ENCODE assay signal across 14 mouse cellular contexts in genomic region chr9:28440192-28440795, GRCm38 (mm10).
DNase-seq lines count a peak whose midpoint lies in the region; ATAC-seq and TF ChIP-seq lines count a peak whose summit lies in the region.
"Had no signal": no experiment of that assay in that cellular context is flagged by ENCODE, and none has a peak within 500 bp of the region (broad histone marks: within the 10 kb centered on the region; RNA-seq: fewer than 3 reads in every experiment).

No protein-coding gene starts in this region.

- ATAC-seq in hindbrain, embryonic 14.5 days (ENCODE audit: low FRiP score): no peak; the same call in 1 of the 2 replicates
- ATAC-seq in forebrain, postnatal 0 days: peak; percentile 65
- ATAC-seq in liver, postnatal 0 days: no peak

- no peak for TF ChIP-seq EP300 in liver, postnatal 0 days (IDR thresholded peaks at IDR 0.05; ENCODE audit: low read depth)

- H3K27ac ChIP-seq in hindbrain, embryonic 14.5 days: peak overlapping the region; percentile 28; the same call in 1 of the 2 replicates
- no peak overlapping the region for H3K27ac ChIP-seq in hindbrain, embryonic 10.5 days
- no peak overlapping the region for H3K27ac ChIP-seq in forebrain, postnatal 0 days (ENCODE audit: low read depth, low read length)
- H3K27ac ChIP-seq in liver, postnatal 0 days (ENCODE audit: low read depth): no peak overlapping the region
- H3K27ac ChIP-seq: limb, embryonic 10.5 days; liver, embryonic 14.5 days had no signal

- H3K4me3 ChIP-seq in hindbrain, embryonic 14.5 days (replicated peaks; ENCODE audit: low read length): no peak overlapping the region
- H3K4me3 ChIP-seq in hindbrain, embryonic 10.5 days: no peak overlapping the region
- no peak overlapping the region for H3K4me3 ChIP-seq in forebrain, postnatal 0 days (ENCODE audit: low read depth, low read length)
- H3K4me3 ChIP-seq in liver, postnatal 0 days (ENCODE audit: low read depth, low read length): no peak overlapping the region
- H3K4me3 ChIP-seq: limb, embryonic 10.5 days had no signal

- H3K4me2 ChIP-seq in hindbrain, embryonic 14.5 days (replicated peaks): no peak overlapping the region
- 0 out of 2 replicates have a peak overlapping the region, but pooled peaks have one; percentile 0 for H3K4me2 ChIP-seq in forebrain, postnatal 0 days (ENCODE audit: low read depth)
- H3K4me2 ChIP-seq in liver, postnatal 0 days (ENCODE audit: low read depth, low read length): no peak overlapping the region

- no peaks in the 10 kb centered on the region for H3K9me3 ChIP-seq in hindbrain, embryonic 14.5 days (ENCODE audit: control insufficient read depth, low read length)
- H3K9me3 ChIP-seq in hindbrain, embryonic 10.5 days: no peaks in the 10 kb centered on the region
- no peaks in the 10 kb centered on the region for H3K9me3 ChIP-seq in forebrain, postnatal 0 days (ENCODE audit: low read length)
- H3K9me3 ChIP-seq in liver, postnatal 0 days (ENCODE audit: low read length): no peaks in the 10 kb centered on the region
- H3K9me3 ChIP-seq: limb, embryonic 10.5 days had no signal

- H3K9ac ChIP-seq in hindbrain, embryonic 14.5 days: no peak overlapping the region
- no peak overlapping the region for H3K9ac ChIP-seq in forebrain, postnatal 0 days
- H3K9ac ChIP-seq in liver, postnatal 0 days (replicated peaks): no peak overlapping the region
- H3K9ac ChIP-seq: liver, embryonic 14.5 days had no signal

- DNase-seq in hindbrain, embryonic 14.5 days (ENCODE audit: low spot score): no peak
- DNase-seq in hindbrain, embryonic 10.5 days (ENCODE audit: low spot score): no peak
- DNase-seq in brain, adult 2 months (ENCODE audit: low read depth, low spot score): peak; percentile 41
- DNase-seq in cerebellum, adult 9-11 months: peak; percentile 69
- DNase-seq in forebrain, postnatal 0 days: peak; percentile 19
- DNase-seq in embryo, embryonic 11 days: no peak
- no peak for DNase-seq in thymus, postnatal 36 days
- DNase-seq in liver, postnatal 0 days: no peak
- DNase-seq: adrenal gland, postnatal 36 days; B cell, adult 2 months; kidney, adult 18-20 months; lung, postnatal 36 days had no signal

- peaks cover 32% of the 10 kb centered on the region; the same call in 1 of the 2 replicates for H3K4me1 ChIP-seq in hindbrain, embryonic 14.5 days (replicated peaks; ENCODE audit: control insufficient read depth, insufficient read depth, low read length)
- H3K4me1 ChIP-seq in hindbrain, embryonic 10.5 days (replicated peaks): peaks cover 8% of the 10 kb centered on the region; the same call in 1 of the 2 replicates
- H3K4me1 ChIP-seq in forebrain, postnatal 0 days (ENCODE audit: insufficient read depth): peaks cover 27% of the 10 kb centered on the region
- H3K4me1 ChIP-seq in liver, postnatal 0 days (ENCODE audit: insufficient read depth): no peaks in the 10 kb centered on the region

- H3K27me3 ChIP-seq in hindbrain, embryonic 14.5 days (ENCODE audit: control insufficient read depth, insufficient read depth, low read length): no peaks in the 10 kb centered on the region
- H3K27me3 ChIP-seq in hindbrain, embryonic 10.5 days (ENCODE audit: insufficient read depth, poor library complexity, severe bottlenecking): peaks cover 21% of the 10 kb centered on the region
- no peaks in the 10 kb centered on the region for H3K27me3 ChIP-seq in forebrain, postnatal 0 days (ENCODE audit: insufficient read depth, low read length)
- no peaks in the 10 kb centered on the region for H3K27me3 ChIP-seq in liver, postnatal 0 days (ENCODE audit: insufficient read depth, low read length)

- no peak for TF ChIP-seq CTCF in forebrain, postnatal 0 days (IDR thresholded peaks at IDR 0.05; ENCODE audit: low read depth)
- TF ChIP-seq CTCF in liver, postnatal 0 days (IDR thresholded peaks at IDR 0.05; ENCODE audit: low read depth): no peak

- H3K36me3 ChIP-seq in hindbrain, embryonic 14.5 days (replicated peaks; ENCODE audit: control insufficient read depth, insufficient read depth): no peaks in the 10 kb centered on the region
- H3K36me3 ChIP-seq in hindbrain, embryonic 10.5 days: no peaks in the 10 kb centered on the region
- no peaks in the 10 kb centered on the region for H3K36me3 ChIP-seq in forebrain, postnatal 0 days (ENCODE audit: insufficient read depth)
- no peaks in the 10 kb centered on the region for H3K36me3 ChIP-seq in liver, postnatal 0 days (replicated peaks; ENCODE audit: insufficient read depth, low read length)
- H3K36me3 ChIP-seq: limb, embryonic 10.5 days had no signal

- WGBS in hindbrain, embryonic 14.5 days: 49% methylated on average over 3 of the region's 3 CpGs
- 93% methylated on average over 3 of the region's 3 CpGs for WGBS in hindbrain, embryonic 10.5 days
- WGBS in forebrain, postnatal 0 days: 6% methylated on average over 3 of the region's 3 CpGs
- WGBS in liver, postnatal 0 days (ENCODE audit: insufficient replicate concordance): 84% methylated on average over 3 of the region's 3 CpGs

Comparison
In these comparisons a context has a peak if more than half of its experiments do, and no peak if none do; other contexts are left out.
1. DNase-seq: peak in brain, adult 2 months (single experiment), cerebellum, adult 9-11 months (single experiment) and forebrain, postnatal 0 days (single experiment); none in hindbrain, embryonic 14.5 days (single experiment), hindbrain, embryonic 10.5 days (single experiment), embryo, embryonic 11 days (single experiment), thymus, postnatal 36 days (0 of 2) and liver, postnatal 0 days (single experiment).